Comparison of ENCODE assay signal across 8 mouse cellular contexts in genomic region chr16:38653390-38653871, GRCm38 (mm10). TPM values are rescaled to one million over a fixed set of nuclear protein-coding genes. Genes with fewer than 3 reads are reported as not detected.
DNase-seq lines count a peak whose midpoint lies in the region; ATAC-seq and TF ChIP-seq lines count a peak whose summit lies in the region.

No protein-coding gene starts in this region.

- no peak overlapping the region for H3K9ac ChIP-seq in embryonic facial prominence, embryonic 14.5 days (ENCODE audit: low read depth, low read length)
- H3K9ac ChIP-seq in kidney, embryonic 14.5 days (ENCODE audit: low read depth, low read length) = 0 out of 2 replicates have a peak overlapping the region, but pooled peaks have one; percentile 1
- H3K9ac ChIP-seq in forebrain, postnatal 0 days = no peak overlapping the region

- TF ChIP-seq CTCF in forebrain, postnatal 0 days (IDR thresholded peaks at IDR 0.05; ENCODE audit: low read depth) = no peak

- DNase-seq in spleen, adult 18-20 months = peak; percentile 6 to 15
- DNase-seq in spleen, adult 12 weeks (ENCODE audit: low spot score) = no peak
- peak; percentile 64 for DNase-seq in embryonic facial prominence, embryonic 14.5 days (ENCODE audit: low spot score)
- peak; percentile 81 for DNase-seq in lung, postnatal 36 days
- DNase-seq in thymus, postnatal 25 days = peak; percentile 60
- no peak for DNase-seq in cerebellum, postnatal 25 days
- DNase-seq in forebrain, postnatal 0 days = no peak

- peaks cover 32% of the 10 kb centered on the region for H3K4me1 ChIP-seq in embryonic facial prominence, embryonic 14.5 days (ENCODE audit: control insufficient read depth, insufficient read depth, low read length)
- peaks cover 27% of the 10 kb centered on the region for H3K4me1 ChIP-seq in kidney, embryonic 14.5 days (ENCODE audit: control insufficient read depth, insufficient read depth, low read length)
- no peaks in the 10 kb centered on the region for H3K4me1 ChIP-seq in forebrain, postnatal 0 days (ENCODE audit: insufficient read depth)

- H3K27me3 ChIP-seq in embryonic facial prominence, embryonic 14.5 days (replicated peaks; ENCODE audit: control insufficient read depth, insufficient read depth, low read length) = no peaks in the 10 kb centered on the region
- H3K27me3 ChIP-seq in kidney, embryonic 14.5 days (ENCODE audit: control insufficient read depth, insufficient read depth, low read length) = no peaks in the 10 kb centered on the region
- H3K27me3 ChIP-seq in forebrain, postnatal 0 days (ENCODE audit: insufficient read depth, low read length) = no peaks in the 10 kb centered on the region

- no peaks in the 10 kb centered on the region for H3K36me3 ChIP-seq in embryonic facial prominence, embryonic 14.5 days (ENCODE audit: control insufficient read depth, insufficient read depth, low read length)
- H3K36me3 ChIP-seq in kidney, embryonic 14.5 days (ENCODE audit: control insufficient read depth, insufficient read depth, low read length) = no peaks in the 10 kb centered on the region
- no peaks in the 10 kb centered on the region for H3K36me3 ChIP-seq in forebrain, postnatal 0 days (ENCODE audit: insufficient read depth)

- WGBS in embryonic facial prominence, embryonic 14.5 days = 27% methylated on average over 10 of the region's 10 CpGs
- 24% methylated on average over 10 of the region's 10 CpGs for WGBS in kidney, embryonic 14.5 days
- WGBS in forebrain, postnatal 0 days = 64% methylated on average over 10 of the region's 10 CpGs

- peak overlapping the region; percentile 71 for H3K27ac ChIP-seq in embryonic facial prominence, embryonic 14.5 days (replicated peaks; ENCODE audit: low read depth, low read length)
- H3K27ac ChIP-seq in kidney, embryonic 14.5 days (ENCODE audit: low read depth, low read length) = peak overlapping the region; percentile 8; the same call in 1 of the 2 replicates
- H3K27ac ChIP-seq in forebrain, postnatal 0 days (ENCODE audit: low read depth, low read length) = no peak overlapping the region

- no peaks in the 10 kb centered on the region for H3K9me3 ChIP-seq in embryonic facial prominence, embryonic 14.5 days (ENCODE audit: control insufficient read depth, low read length)
- no peaks in the 10 kb centered on the region for H3K9me3 ChIP-seq in kidney, embryonic 14.5 days (ENCODE audit: control insufficient read depth, low read length)
- no peaks in the 10 kb centered on the region for H3K9me3 ChIP-seq in forebrain, postnatal 0 days (ENCODE audit: low read length)

- no peak overlapping the region for H3K4me3 ChIP-seq in embryonic facial prominence, embryonic 14.5 days (ENCODE audit: low read depth, low read length)
- no peak overlapping the region for H3K4me3 ChIP-seq in kidney, embryonic 14.5 days (ENCODE audit: low read length)
- H3K4me3 ChIP-seq in forebrain, postnatal 0 days (ENCODE audit: low read depth, low read length) = no peak overlapping the region

- H3K4me2 ChIP-seq in embryonic facial prominence, embryonic 14.5 days (ENCODE audit: low read depth, low read length) = no peak overlapping the region
- no peak overlapping the region for H3K4me2 ChIP-seq in kidney, embryonic 14.5 days (replicated peaks; ENCODE audit: low read depth, low read length)
- no peak overlapping the region for H3K4me2 ChIP-seq in forebrain, postnatal 0 days (ENCODE audit: low read depth)

- peak; percentile 16; the same call in 1 of the 2 replicates for ATAC-seq in embryonic facial prominence, embryonic 14.5 days (ENCODE audit: low read depth)
- ATAC-seq in kidney, embryonic 14.5 days (ENCODE audit: low FRiP score, low TSS enrichment) = peak; percentile 20; the same call in 1 of the 2 replicates
- ATAC-seq in forebrain, postnatal 0 days = no peak

RNA-seq across cellular contexts. Expression of gene Arhgap31, which starts 59.6 kb away (rescaled TPM):
- 17.3 and 17.6 TPM in 2 replicates for polyA plus RNA-seq in embryonic facial prominence, embryonic 14.5 days (2014; fragmentation: Nextera tagmentation; extraction: Ambion mirVana)
- polyA plus RNA-seq in kidney, embryonic 14.5 days (2014; fragmentation: Nextera tagmentation; extraction: Ambion mirVana) = 7.3 and 10.0 TPM in 2 replicates
- total RNA-seq in forebrain, postnatal 0 days (2014; rRNA removed) = 7.7 and 9.6 TPM in 2 replicates
- 1.8 and 2.4 TPM in 2 replicates for polyA plus RNA-seq in forebrain, postnatal 0 days (2015; fragmentation: Nextera tagmentation; extraction: Ambion mirVana)

Comparison
In these comparisons a context has a peak if more than half of its experiments do, and no peak if none do; other contexts are left out.
1. DNase-seq: peak in spleen, adult 18-20 months (2 of 2), embryonic facial prominence, embryonic 14.5 days (single experiment), lung, postnatal 36 days (single experiment) and thymus, postnatal 25 days (single experiment); none in spleen, adult 12 weeks (single experiment), cerebellum, postnatal 25 days (0 of 2) and forebrain, postnatal 0 days (single experiment).